In the genomic region with DNA sequence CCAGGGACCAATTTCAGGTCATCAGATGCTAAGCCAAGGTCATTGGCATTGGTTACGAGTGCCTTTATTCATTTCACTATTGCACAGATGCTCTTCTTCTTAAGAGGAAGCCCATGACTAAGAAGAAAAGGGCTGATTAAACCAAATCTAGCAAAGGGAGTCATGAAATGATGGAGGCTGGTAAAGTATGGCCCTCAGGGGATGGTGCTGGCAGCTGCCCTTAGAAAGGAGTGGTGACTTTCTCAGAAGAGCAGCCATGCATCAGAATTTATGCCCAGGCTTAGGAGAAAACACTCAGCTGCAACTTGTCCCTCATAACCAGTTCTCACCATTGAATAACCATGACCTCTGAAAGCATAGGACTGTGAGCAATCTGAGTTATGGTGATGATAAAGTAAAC, we compare ENCODE assay signal across 26 mouse cellular contexts. TPM values are rescaled to one million over a fixed set of nuclear protein-coding genes. Genes with fewer than 3 reads are reported as not detected.
DNase-seq lines count a peak whose midpoint lies in the region; ATAC-seq and TF ChIP-seq lines count a peak whose summit lies in the region.
"Had no signal": no experiment of that assay in that cellular context is flagged by ENCODE, and none has a peak within 500 bp of the region (broad histone marks: within the 10 kb centered on the region; RNA-seq: fewer than 3 reads in every experiment).

No protein-coding gene starts in this region.

- 62% methylated on average over 1 of the region's 1 CpGs for WGBS in kidney, adult 2 months
- 78% methylated on average over 1 of the region's 1 CpGs for WGBS in kidney, embryonic 16.5 days

- no peak for TF ChIP-seq POLR2A in kidney, adult 2 months (IDR thresholded peaks at IDR 0.05; ENCODE audit: low read depth, low read length)

- DNase-seq in kidney, adult 2 months = peak; percentile 53
- DNase-seq in Patski (ENCODE audit: low read depth, low spot score) = peak; percentile 71
- DNase-seq in kidney, postnatal 14 days = peak; percentile 27
- DNase-seq in heart, adult 9 months (ENCODE audit: low spot score in 2 of 2) = no peak
- DNase-seq in MN1 (ENCODE audit: low spot score) = no peak
- no peak for DNase-seq in lung, postnatal 4 days
- DNase-seq: adrenal gland, adult 8-10 months; adrenal gland, postnatal 25 days; cerebellum, adult 11-12 months; cerebellum, adult 8-10 months; cerebellum, postnatal 10 days; cerebellum, postnatal 36 days; embryo, embryonic 11 days; gastrocnemius, postnatal 25 days; heart, adult 18-20 months had no signal

- H3K9ac ChIP-seq in kidney, embryonic 16.5 days (replicated peaks; ENCODE audit: low read length) = no peak overlapping the region
- H3K9ac ChIP-seq: embryonic facial prominence, embryonic 13.5 days; forebrain, embryonic 12.5 days; forebrain, embryonic 15.5 days; hindbrain, embryonic 12.5 days; hindbrain, embryonic 15.5 days had no signal

- no peak for ATAC-seq in kidney, embryonic 16.5 days (ENCODE audit: low FRiP score, low TSS enrichment)
- ATAC-seq in Patski = peak; percentile 51
- ATAC-seq: activated CD4-positive, CD25-positive, alpha-beta regulatory T cell, adult 4 months; forebrain, embryonic 15.5 days had no signal

- no peak overlapping the region for H3K4me3 ChIP-seq in kidney, adult 2 months (ENCODE audit: insufficient read depth, low read depth, low read length)
- H3K4me3 ChIP-seq in kidney, embryonic 16.5 days (ENCODE audit: low read length) = no peak overlapping the region
- H3K4me3 ChIP-seq: embryonic facial prominence, embryonic 10.5 days; embryonic facial prominence, embryonic 13.5 days; erythroblast, embryonic 14.5 days; forebrain, embryonic 12.5 days; forebrain, embryonic 15.5 days; hindbrain, embryonic 12.5 days; hindbrain, embryonic 15.5 days had no signal

- no peak overlapping the region for H3K4me2 ChIP-seq in kidney, embryonic 16.5 days (replicated peaks; ENCODE audit: low read depth, low read length)
- H3K4me2 ChIP-seq: embryonic facial prominence, embryonic 13.5 days; forebrain, embryonic 12.5 days; forebrain, embryonic 15.5 days; heart, embryonic 11.5 days; hindbrain, embryonic 12.5 days; hindbrain, embryonic 15.5 days had no signal

- in situ Hi-C loops in Patski (cut with MboI; ENCODE audit: low pct_unique_long_range_greater_than_20kb) = no loop called here

- CTCF ChIA-PET in Patski (lab: Charles Lee) = no interaction called here

- H3K36me3 ChIP-seq in kidney, adult 2 months (ENCODE audit: control insufficient read depth, insufficient read depth, low read length) = no peaks in the 10 kb centered on the region
- H3K36me3 ChIP-seq in kidney, embryonic 16.5 days (ENCODE audit: insufficient read depth, low read length) = no peaks in the 10 kb centered on the region
- H3K36me3 ChIP-seq: embryonic facial prominence, embryonic 10.5 days; embryonic facial prominence, embryonic 13.5 days; forebrain, embryonic 12.5 days; forebrain, embryonic 15.5 days; G1E; hindbrain, embryonic 12.5 days; hindbrain, embryonic 15.5 days had no signal

- no peaks in the 10 kb centered on the region for H3K9me3 ChIP-seq in kidney, embryonic 16.5 days (ENCODE audit: low read length)
- H3K9me3 ChIP-seq: embryonic facial prominence, embryonic 10.5 days; embryonic facial prominence, embryonic 13.5 days; forebrain, embryonic 12.5 days; forebrain, embryonic 15.5 days; G1E; hindbrain, embryonic 12.5 days; hindbrain, embryonic 15.5 days had no signal

- POLR2A ChIA-PET in Patski (lab: Charles Lee) = no interaction called here

- TF ChIP-seq CTCF in kidney, adult 2 months (conservative IDR thresholded peaks at IDR 0.05; ENCODE audit: insufficient read depth, insufficient read length, low read depth, low read length) = no peak
- TF ChIP-seq CTCF in Patski (IDR thresholded peaks at IDR 0.05) = no peak

- no peak overlapping the region for H3K27ac ChIP-seq in kidney, adult 2 months (ENCODE audit: insufficient read depth, low read depth, low read length)
- no peak overlapping the region for H3K27ac ChIP-seq in kidney, embryonic 16.5 days (ENCODE audit: low read length)
- H3K27ac ChIP-seq: embryonic facial prominence, embryonic 10.5 days; embryonic facial prominence, embryonic 13.5 days; forebrain, embryonic 12.5 days; forebrain, embryonic 15.5 days; hindbrain, embryonic 12.5 days; hindbrain, embryonic 15.5 days had no signal

- H3K4me1 ChIP-seq in kidney, adult 2 months (ENCODE audit: control insufficient read depth, insufficient read depth, low read length) = no peaks in the 10 kb centered on the region
- no peaks in the 10 kb centered on the region for H3K4me1 ChIP-seq in kidney, embryonic 16.5 days (ENCODE audit: insufficient read depth, low read length)
- H3K4me1 ChIP-seq: embryonic facial prominence, embryonic 10.5 days; forebrain, embryonic 12.5 days; hindbrain, embryonic 12.5 days; hindbrain, embryonic 15.5 days had no signal

- no peaks in the 10 kb centered on the region for H3K27me3 ChIP-seq in kidney, adult 2 months (replicated peaks; ENCODE audit: control insufficient read depth, insufficient read depth, low read length)
- H3K27me3 ChIP-seq in kidney, embryonic 16.5 days (ENCODE audit: insufficient read depth, low read length) = no peaks in the 10 kb centered on the region
- H3K27me3 ChIP-seq in Patski = no peaks in the 10 kb centered on the region
- H3K27me3 ChIP-seq: embryonic facial prominence, embryonic 13.5 days; forebrain, embryonic 12.5 days; hindbrain, embryonic 12.5 days; hindbrain, embryonic 15.5 days had no signal

RNA-seq across cellular contexts. Expression of gene Bank1, which starts 17.4 kb away (rescaled TPM):
- 0.10 and 1.2 TPM in 2 replicates for polyA plus RNA-seq in kidney, adult 2 months (2012; rRNA removed)
- polyA plus RNA-seq in kidney, embryonic 16.5 days (2015; fragmentation: Nextera tagmentation; extraction: Ambion mirVana) = 0.81 and 1.1 TPM in 2 replicates
- polyA plus RNA-seq in Patski (2021) = 0.28 TPM
- polyA plus RNA-seq: G1E had no signal

Comparison
In these comparisons a context has a peak if more than half of its experiments do, and no peak if none do; other contexts are left out.
1. DNase-seq: peak in kidney, adult 2 months (single experiment), Patski (single experiment) and kidney, postnatal 14 days (single experiment); none in heart, adult 9 months (0 of 2), MN1 (single experiment) and lung, postnatal 4 days (0 of 2).